Mouse (Mus musculus): Measurements from ENCODE around the gene C1ql1.
A peak's percentile ranks its signal among the peaks of the same experiment; 100 is the strongest.

C1ql1 gene

DNA sequence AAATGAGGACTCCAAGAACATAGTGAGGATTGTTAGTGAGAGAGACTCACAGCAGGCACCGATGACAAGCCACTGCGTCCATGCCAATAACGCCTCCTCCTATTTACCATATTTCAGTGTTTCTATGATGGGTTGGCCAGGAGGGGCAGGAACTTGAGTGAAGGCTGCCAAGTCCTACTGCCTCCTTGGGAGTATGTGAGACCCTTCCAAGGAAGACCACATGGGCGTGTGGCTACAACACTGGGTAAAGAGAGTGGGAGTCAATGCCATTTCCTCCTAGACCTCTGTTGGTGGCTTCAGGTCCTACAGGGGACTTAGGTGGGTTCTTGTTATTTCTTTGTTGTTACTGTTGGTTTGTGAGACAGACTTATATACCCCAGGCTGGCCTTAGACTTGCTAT, 45.3 kb downstream of the C1ql1 start:
- DNase-seq (ENCODE audit: low spot score in 2 of 2) = no peak

DNA sequence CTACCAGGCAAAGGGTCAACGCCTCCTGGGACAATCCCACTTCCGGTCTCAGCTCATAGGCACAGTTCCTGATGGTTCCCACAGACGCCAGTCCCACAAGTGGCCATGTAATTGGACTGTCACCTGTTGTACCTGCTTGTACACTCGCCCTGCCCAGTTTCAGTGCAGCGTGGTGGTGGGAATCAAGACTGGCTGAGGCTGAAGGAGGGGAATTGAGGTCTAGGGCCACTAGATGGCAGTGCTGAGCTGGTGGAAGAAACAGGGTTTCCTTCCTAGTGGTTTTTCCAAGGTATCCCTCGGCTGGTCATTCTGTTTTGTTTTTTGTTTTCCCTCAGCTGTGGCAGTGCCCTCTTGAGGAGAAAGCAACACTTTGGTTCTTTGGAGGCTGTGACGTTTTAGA, 45.7 kb downstream of the C1ql1 start, which contains the start of gene Gfap:
Gene Gfap (minus strand): TSS at position 150 of the 400 bp plus-strand sequence.
- peak in 1 of 2 experiments; percentile 73 for DNase-seq (ENCODE audit: low spot score in 2 of 2)

DNA sequence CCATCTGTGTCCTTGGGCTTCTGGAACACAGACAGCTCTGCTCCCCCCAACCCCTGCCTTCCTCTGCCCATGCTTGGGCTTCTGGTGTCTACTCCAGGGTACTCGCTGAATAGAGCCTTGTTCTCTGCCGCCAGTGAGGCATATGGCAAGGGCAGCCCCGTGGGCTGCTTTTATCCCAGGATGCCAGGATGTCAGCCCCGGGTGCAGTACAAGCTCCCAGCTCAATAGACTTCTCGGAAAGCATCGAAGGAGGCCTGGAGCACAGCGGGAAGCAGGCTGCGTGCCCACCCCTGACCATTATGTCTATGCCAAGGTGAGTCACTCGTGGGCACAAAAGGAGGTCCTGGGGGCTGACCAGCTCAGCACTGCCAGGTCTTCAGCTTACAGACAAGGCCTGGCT, 48.1 kb downstream of the C1ql1 start:
- DNase-seq (ENCODE audit: low spot score in 2 of 2) = peak; percentile 49 to 72

DNA sequence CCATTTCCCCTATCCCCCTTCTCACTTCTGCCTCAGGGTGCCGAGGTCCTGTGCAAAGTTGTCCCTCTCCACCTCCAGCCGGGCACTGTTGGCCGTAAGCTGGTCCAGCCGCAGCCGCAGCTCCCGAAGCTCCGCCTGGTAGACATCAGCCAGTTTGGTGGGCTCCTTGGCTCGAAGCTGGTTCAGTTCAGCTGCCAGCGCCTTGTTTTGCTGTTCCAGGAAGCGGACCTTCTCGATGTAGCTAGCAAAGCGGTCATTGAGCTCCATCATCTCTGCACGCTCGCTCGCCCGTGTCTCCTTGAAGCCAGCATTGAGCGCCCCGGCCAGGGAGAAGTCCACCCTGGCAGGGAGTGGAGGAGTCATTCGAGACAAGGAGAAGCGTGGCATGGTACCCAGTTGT, 49.8 kb downstream of the C1ql1 start:
- DNase-seq (ENCODE audit: low spot score in 2 of 2) = no peak

DNA sequence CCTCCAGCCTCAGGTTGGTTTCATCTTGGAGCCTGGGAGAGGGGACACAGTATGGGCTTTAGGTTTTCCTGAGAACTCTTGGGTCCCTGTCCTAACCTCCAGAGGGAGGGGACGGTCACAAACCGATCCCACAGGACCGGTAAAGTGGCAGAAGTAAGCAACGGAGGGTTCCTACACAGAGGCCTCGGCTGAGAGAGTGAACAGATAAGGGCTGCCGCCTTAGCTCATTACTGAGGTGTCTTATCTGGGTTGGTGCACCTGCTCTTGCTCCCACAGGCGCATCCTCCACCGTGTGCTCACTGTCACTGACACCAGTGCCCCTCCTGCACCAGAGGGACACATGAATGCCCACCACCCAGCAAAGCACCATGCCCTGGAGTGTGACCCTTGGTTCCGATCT, 50.7 kb downstream of the C1ql1 start:
- no peak for DNase-seq (ENCODE audit: low spot score in 2 of 2)

DNA sequence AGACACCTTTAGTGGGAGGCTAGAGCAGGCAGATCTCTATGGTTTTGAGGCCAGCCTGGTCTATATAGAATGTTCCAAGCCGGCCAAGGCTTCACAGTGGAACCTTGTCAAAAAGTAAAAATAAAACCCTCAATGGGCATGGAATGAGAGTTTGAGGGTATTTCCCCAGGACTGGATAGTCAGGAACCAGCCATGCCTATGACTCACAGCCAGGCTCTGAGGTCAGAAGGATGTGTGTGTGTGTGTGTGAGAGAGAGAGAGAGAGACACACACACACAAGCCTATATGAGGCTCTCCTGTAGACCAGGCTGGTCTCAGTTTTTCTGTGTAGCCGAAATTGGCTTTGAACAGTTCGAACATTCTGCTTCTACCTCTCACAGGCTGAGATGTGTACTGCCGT, 51.8 kb downstream of the C1ql1 start:
- DNase-seq (ENCODE audit: low spot score in 2 of 2) = no peak

DNA sequence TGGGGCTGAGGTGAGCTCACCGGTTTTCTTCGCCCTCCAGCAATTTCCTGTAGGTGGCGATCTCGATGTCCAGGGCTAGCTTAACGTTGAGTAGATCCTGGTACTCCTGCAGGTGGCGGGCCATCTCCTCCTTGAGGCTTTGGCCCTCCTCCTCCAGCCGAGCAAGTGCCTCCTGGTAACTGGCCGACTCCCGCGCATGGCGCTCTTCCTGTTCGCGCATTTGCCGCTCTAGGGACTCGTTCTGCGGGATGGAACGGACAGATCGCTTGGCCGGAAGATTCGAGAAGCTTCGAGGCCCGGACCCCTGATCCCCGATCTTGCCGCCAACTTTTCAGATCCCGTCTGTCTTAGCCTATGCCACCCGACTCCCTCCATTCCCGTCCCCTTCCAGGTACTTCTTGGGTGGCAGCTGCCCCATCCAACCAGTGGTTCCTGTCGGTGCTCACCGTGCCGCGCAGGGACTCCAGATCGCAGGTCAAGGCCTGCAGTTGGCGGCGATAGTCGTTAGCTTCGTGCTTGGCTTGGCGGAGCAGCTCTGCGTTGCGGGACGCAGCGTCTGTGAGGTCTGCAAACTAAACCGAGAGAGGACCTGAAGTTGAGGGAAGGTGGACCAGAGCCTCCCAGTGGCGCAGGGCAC, 53.4 kb downstream of the C1ql1 start:
- peak in 1 of 2 experiments; percentile 52 for DNase-seq (ENCODE audit: low spot score in 2 of 2)

DNA sequence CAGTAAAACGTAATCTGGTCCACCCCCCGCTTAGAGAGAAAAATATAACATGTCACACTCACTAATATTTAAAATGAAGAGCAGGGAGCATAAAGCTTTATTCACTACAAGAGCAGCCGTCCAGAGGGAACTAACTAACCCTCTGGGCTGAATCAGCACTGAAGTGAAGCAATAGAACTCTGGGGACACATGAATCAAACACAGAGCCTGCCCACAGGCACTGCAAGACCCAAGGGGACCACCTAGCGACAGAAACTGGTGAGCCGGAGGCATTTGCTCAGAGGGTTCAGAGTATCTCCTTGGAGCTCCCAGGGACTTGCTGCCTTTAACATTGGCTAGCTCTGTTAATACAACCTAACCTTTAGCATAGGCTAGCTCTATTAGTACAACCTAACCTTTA, 56.4 kb downstream of the C1ql1 start:
- DNase-seq (ENCODE audit: low spot score in 2 of 2) = no peak
